Mouse (Mus musculus) liver, postnatal 0 days (tissue): ENCODE measurements around the gene Wfdc9.

Experiments
- CTCF ChIP-seq: sonication (generic); IDR thresholded peaks from 2 replicates; pipeline ENCODE4 v1.5.1; 2016; ENCODE audit warnings: antibody characterized with exemption, low read depth
- EP300 ChIP-seq: IDR thresholded peaks from 2 replicates; pipeline ENCODE4 v1.6.1; 2016; ENCODE audit warnings: antibody characterized with exemption, low read depth, mild to moderate bottlenecking

DNA sequence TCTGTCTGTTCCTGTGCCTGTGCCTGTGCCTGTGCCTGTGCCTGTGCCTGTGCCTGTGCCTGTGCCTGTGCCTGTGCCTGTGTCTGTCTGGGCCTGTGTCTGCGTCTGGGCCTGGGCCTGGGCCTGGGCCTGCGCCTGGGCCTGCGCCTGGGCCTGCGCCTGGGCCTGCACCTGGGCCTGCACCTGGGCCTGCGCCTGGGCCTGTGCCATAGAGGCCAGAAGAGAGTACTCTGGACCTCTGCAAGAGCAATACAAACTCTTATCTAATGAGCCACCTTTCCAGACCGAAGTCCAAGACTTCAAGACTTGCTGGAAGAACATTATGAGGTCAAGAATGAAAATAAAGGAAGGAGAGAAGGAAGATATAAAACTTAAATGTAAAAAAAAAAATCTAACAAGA is 48.9 kb upstream of the Wfdc9 start:
- TF ChIP-seq EP300 = no peak
- no peak for TF ChIP-seq CTCF
